Mouse (Mus musculus): ENCODE measurements at regions not wholly inside any gene's neighbourhood (a gene's known extent, or its start where the extent isn't known, plus 50 kb on each side); places are given as distances from the start of the nearest gene placed in this dataset.

DNA sequence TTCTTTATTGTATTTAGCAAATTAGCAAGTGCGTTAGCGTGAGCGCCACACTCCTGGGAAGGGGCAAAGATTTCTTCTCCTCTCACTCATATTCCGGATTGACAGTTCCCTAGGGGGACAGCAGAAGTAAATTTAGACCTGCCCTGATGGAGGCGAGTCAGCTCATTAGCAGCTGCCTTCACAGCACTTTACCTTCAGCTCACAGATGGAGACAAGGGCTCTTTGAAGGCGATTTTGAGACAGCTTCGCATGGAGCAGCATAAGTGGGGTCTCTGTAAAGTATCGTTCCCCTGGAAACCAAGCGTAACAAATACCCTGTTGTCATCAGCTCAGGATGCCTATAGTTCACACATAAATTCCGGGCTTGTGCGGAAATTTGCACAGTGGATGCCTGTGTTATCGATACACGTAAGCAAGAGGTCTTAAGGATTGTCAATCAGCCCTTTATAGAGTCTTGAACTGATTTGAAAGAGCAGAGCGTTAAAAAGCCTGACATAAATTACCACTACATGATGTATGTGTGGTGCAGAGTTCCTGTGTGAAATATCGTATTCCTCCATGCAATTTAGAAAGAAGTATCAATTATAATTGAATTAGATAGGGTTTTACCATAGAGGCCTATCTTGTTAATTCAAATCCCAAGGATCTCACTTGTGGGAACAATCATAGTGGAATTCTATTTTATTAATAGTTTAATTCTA lies 86.6 kb upstream of the Tmprss15 start:
- Histone ChIP-seq H3K36me3 (ENCODE audit: control insufficient read depth, insufficient read depth, low read length) (no peaks in the 10 kb centered on the region), H3K4me2 (ENCODE audit: low read depth, severe bottlenecking) (no peak overlapping the region)

DNA sequence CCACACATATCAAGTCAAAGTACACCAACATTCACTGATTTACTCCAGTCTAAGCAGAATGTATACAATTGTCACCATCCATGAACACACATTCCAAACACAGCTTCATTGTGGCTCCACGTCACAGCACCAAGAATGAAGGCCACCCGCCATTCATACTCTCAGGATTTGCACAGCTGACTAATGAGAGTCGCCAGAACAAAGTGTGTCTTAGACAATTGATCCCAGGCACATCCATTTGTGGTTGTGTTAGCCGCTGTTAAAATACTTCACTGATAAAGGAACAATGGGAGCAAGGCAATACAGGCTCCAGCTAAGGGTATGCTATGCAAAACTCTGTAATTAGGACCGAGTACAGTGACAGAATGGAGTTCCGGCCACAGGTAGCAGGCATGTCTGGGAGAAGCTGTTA lies 85.9 kb upstream of the Tmprss15 start:
- 72% methylated on average over 6 of the region's 6 CpGs for WGBS
- Histone ChIP-seq H3K9me3 (ENCODE audit: control insufficient read depth, low read length) (no peaks in the 10 kb centered on the region), H3K4me1 (ENCODE audit: control insufficient read depth, insufficient read depth, low read length) (no peaks in the 10 kb centered on the region), H3K27ac (replicated peaks; ENCODE audit: low read depth, low read length) (no peak overlapping the region), H3K36me3 (ENCODE audit: control insufficient read depth, insufficient read depth, low read length) (no peaks in the 10 kb centered on the region), H3K27me3 (ENCODE audit: control insufficient read depth, insufficient read depth, low read length) (no peaks in the 10 kb centered on the region), H3K9ac (ENCODE audit: low read length) (no peak overlapping the region), H3K4me3 (ENCODE audit: low read depth, low read length) (no peak overlapping the region), H3K4me2 (ENCODE audit: low read depth, severe bottlenecking) (no peak overlapping the region)
- peak; percentile 37; the same call in 1 of the 2 replicates for ATAC-seq (ENCODE audit: insufficient number of reproducible peaks, low FRiP score, low TSS enrichment, low read depth)
- no peak for DNase-seq (ENCODE audit: low spot score)

More for the DNA sequence above, 86.6 kb upstream of the Tmprss15 start:
- no peak overlapping the region for H3K27ac ChIP-seq (replicated peaks; ENCODE audit: low read depth, low read length)
- DNase-seq (ENCODE audit: low spot score) = peak; percentile 54
- no peaks in the 10 kb centered on the region for H3K9me3 ChIP-seq (ENCODE audit: control insufficient read depth, low read length)
- no peak overlapping the region for H3K4me3 ChIP-seq (ENCODE audit: low read depth, low read length)
- whole genome bisulfite sequencing = 43% methylated on average over 15 of the region's 15 CpGs
- H3K27me3 ChIP-seq (ENCODE audit: control insufficient read depth, insufficient read depth, low read length) = no peaks in the 10 kb centered on the region
- no peak overlapping the region for H3K9ac ChIP-seq (ENCODE audit: low read length)
- no peaks in the 10 kb centered on the region for H3K4me1 ChIP-seq (ENCODE audit: control insufficient read depth, insufficient read depth, low read length)
- peak; percentile 85 for ATAC-seq (ENCODE audit: insufficient number of reproducible peaks, low FRiP score, low TSS enrichment, low read depth)

DNA sequence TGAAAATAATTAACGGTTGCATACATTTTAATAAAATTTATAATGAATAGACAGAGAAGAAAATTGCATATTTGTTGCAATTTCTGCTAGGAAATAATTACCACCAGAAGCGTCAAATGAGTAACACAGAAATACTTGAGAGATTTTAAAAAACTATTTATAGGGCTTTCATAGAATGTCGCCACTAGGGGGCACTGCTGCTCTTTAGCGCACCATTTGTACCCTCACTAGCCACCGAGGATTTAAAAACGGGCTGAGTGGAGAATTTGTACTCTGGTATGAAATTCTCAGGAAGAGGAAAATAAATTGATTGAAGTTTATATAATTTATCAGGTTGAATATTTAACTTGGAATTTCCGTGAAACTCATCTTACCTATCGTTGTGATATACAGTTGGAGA lies 77.3 kb upstream of the Tmprss15 start:
- Histone ChIP-seq H3K27me3 (ENCODE audit: control insufficient read depth, insufficient read depth, low read length) (no peaks in the 10 kb centered on the region), H3K4me2 (ENCODE audit: low read depth, severe bottlenecking) (no peak overlapping the region), H3K4me3 (ENCODE audit: low read depth, low read length) (no peak overlapping the region), H3K36me3 (ENCODE audit: control insufficient read depth, insufficient read depth, low read length) (no peaks in the 10 kb centered on the region), H3K4me1 (ENCODE audit: control insufficient read depth, insufficient read depth, low read length) (no peaks in the 10 kb centered on the region), H3K9ac (ENCODE audit: low read length) (no peak overlapping the region), H3K9me3 (ENCODE audit: control insufficient read depth, low read length) (no peaks in the 10 kb centered on the region), H3K27ac (replicated peaks; ENCODE audit: low read depth, low read length) (no peak overlapping the region)
- no peak for ATAC-seq (ENCODE audit: insufficient number of reproducible peaks, low FRiP score, low TSS enrichment, low read depth)
- peak; percentile 85 for DNase-seq (ENCODE audit: low spot score)
- WGBS = 18% methylated on average over 8 of the region's 8 CpGs

DNA sequence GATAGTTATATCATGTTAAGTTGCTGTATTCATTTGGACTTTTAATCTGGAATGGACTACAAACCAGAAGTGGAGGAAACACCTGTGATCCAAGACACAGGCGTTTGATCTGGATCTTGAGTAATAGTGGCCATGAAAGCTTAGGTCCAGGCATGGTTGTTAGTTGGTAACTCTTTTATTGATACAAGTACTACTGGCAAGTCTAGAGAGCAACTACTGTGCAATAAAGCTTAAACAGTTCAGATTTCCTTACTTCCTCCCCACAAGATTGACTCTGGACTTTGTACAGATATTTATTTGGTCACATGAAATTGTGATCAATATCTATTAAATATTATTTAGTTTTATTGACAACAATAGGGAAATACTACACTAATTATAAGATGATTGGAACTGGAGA lies 51.9 kb upstream of the Tmprss15 start:
- DNase-seq (ENCODE audit: low spot score) (no peak), ATAC-seq (ENCODE audit: insufficient number of reproducible peaks, low FRiP score, low TSS enrichment, low read depth) (no peak)
- Histone ChIP-seq H3K9me3 (ENCODE audit: control insufficient read depth, low read length) (no peaks in the 10 kb centered on the region), H3K4me2 (ENCODE audit: low read depth, severe bottlenecking) (no peak overlapping the region), H3K27me3 (ENCODE audit: control insufficient read depth, insufficient read depth, low read length) (no peaks in the 10 kb centered on the region), H3K4me1 (ENCODE audit: control insufficient read depth, insufficient read depth, low read length) (no peaks in the 10 kb centered on the region), H3K36me3 (ENCODE audit: control insufficient read depth, insufficient read depth, low read length) (no peaks in the 10 kb centered on the region), H3K9ac (ENCODE audit: low read length) (no peak overlapping the region), H3K4me3 (ENCODE audit: low read depth, low read length) (no peak overlapping the region), H3K27ac (replicated peaks; ENCODE audit: low read depth, low read length) (no peak overlapping the region)
- 64% methylated on average over 1 of the region's 1 CpGs for WGBS
